Mouse (Mus musculus) embryonic fibroblast, embryonic 13.5 days (primary cell): ENCODE results near the gene Plekhs1.

ENCODE experiments used
- CTCF ChIP-seq: IDR thresholded peaks from 2 replicates; pipeline ENCODE4 v1.5.1; 2011; ENCODE audit warnings: mild to moderate bottlenecking, control low read depth, low read length, moderate library complexity, borderline replicate concordance; ENCODE audit not compliant: insufficient read depth
- POLR2A ChIP-seq: IDR thresholded peaks from 2 replicates; pipeline ENCODE4 v1.6.1; 2011; ENCODE audit warnings: low read depth, mild to moderate bottlenecking, control low read depth, low read length, moderate library complexity

GRCm38 (mm10) chr19:56430369-56430768, 31.1 kb upstream of the Plekhs1 start:
- TF ChIP-seq CTCF (peak; percentile 24; the same call in 1 of the 2 replicates), POLR2A (no peak)
